Mouse (Mus musculus) midbrain, embryonic 13.5 days (tissue): ENCODE measurements at regions not wholly inside any gene's neighbourhood (a gene's known extent, or its start where the extent isn't known, plus 50 kb on each side); places are given as distances from the start of the nearest gene placed in this dataset.

ENCODE experiments used
- ATAC-seq: fragments of 200-750 bp; cut with Nextera tagmentation; 2 replicates; pipeline ENCODE4 v1.8.0; 2017; ENCODE audit warnings: mild to moderate bottlenecking, moderate TSS enrichment, moderate library complexity
- H3K27ac ChIP-seq: fragments of 300-500 bp; sonication (generic); 2 replicates; pipeline ENCODE4 v1.5.1; 2015; ENCODE audit warnings: inconsistent platforms, mild to moderate bottlenecking, moderate library complexity
- H3K27me3 ChIP-seq: fragments of 300-500 bp; sonication (generic); 2 replicates; pipeline ENCODE4 v1.6.1; 2015; ENCODE audit warnings: mild to moderate bottlenecking, inconsistent platforms
- H3K36me3 ChIP-seq: fragments of 300-500 bp; sonication (generic); 2 replicates; pipeline ENCODE4 v1.6.1; 2015; ENCODE audit warnings: mild to moderate bottlenecking, inconsistent platforms
- H3K4me1 ChIP-seq: fragments of 300-500 bp; sonication (generic); replicated peaks from 2 replicates; pipeline ENCODE4 v1.6.1; 2015; ENCODE audit warnings: inconsistent platforms
- H3K4me2 ChIP-seq: fragments of 300-500 bp; sonication (generic); replicated peaks from 2 replicates; pipeline ENCODE4 v1.6.1; 2015; ENCODE audit warnings: moderate library complexity, mild to moderate bottlenecking, inconsistent platforms
- H3K4me3 ChIP-seq: fragments of 300-500 bp; sonication (generic); replicated peaks from 2 replicates; pipeline ENCODE4 v1.5.1; 2015; ENCODE audit warnings: mild to moderate bottlenecking, inconsistent platforms
- H3K9ac ChIP-seq: fragments of 300-500 bp; sonication (generic); replicated peaks from 2 replicates; pipeline ENCODE4 v1.6.1; 2015; ENCODE audit warnings: mild to moderate bottlenecking, inconsistent platforms
- H3K9me3 ChIP-seq: fragments of 300-500 bp; sonication (generic); 2 replicates; pipeline ENCODE4 v1.6.1; 2016; ENCODE audit warnings: mild to moderate bottlenecking, inconsistent platforms
- WGBS: fragments of 180-500 bp; shearing (Covaris S2); methylation state at CpG from one replicate; pipeline ENCODE4 v1.1.7; 2015; 5-methylcytosine and 5-hydroxymethylcytosine counted together

DNA sequence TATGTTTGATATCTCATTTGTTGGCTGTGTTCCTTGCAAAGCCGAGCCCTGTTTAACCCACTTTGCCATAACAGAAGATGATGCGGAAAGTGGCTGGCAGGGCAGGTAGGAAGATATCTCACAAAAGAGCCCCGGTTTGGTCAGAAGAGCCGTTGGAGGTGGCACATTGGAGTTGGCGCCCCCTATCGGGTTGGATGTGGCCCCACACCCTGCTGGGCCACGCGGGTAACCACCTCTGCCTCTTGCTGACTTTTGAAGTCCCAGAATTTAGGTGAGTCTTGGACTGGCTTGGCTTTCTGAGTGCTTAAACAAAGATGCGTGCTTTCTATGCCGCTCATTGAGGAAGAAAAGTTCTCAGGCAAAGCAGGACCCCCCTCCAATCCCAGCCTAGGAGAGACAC lies 56.1 kb downstream of the Gm4791 start:
- WGBS = 78% methylated on average over 10 of the region's 10 CpGs
- no peak for ATAC-seq
- Histone ChIP-seq H3K4me1 (no peaks in the 10 kb centered on the region), H3K27me3 (no peaks in the 10 kb centered on the region), H3K4me3 (no peak overlapping the region), H3K9ac (no peak overlapping the region), H3K9me3 (0 out of 2 replicates have a peak, but pooled peaks cover 5% of the 10 kb centered on the region), H3K36me3 (no peaks in the 10 kb centered on the region), H3K4me2 (no peak overlapping the region), H3K27ac (no peak overlapping the region)

GRCm38 (mm10) chr9:47055558-47055957 lies 57.0 kb downstream of the Gm4791 start:
- H3K9ac ChIP-seq = no peak overlapping the region
- H3K27me3 ChIP-seq = no peaks in the 10 kb centered on the region
- H3K4me1 ChIP-seq = no peaks in the 10 kb centered on the region
- H3K27ac ChIP-seq = no peak overlapping the region
- H3K9me3 ChIP-seq = no peaks in the 10 kb centered on the region
- no peak overlapping the region for H3K4me2 ChIP-seq
- 77% methylated on average over 6 of the region's 6 CpGs for WGBS
- no peaks in the 10 kb centered on the region for H3K36me3 ChIP-seq
- ATAC-seq = no peak
- no peak overlapping the region for H3K4me3 ChIP-seq

GRCm38 (mm10) chr9:47059339-47060005 lies 60.9 kb downstream of the Gm4791 start:
- H3K36me3 ChIP-seq = no peaks in the 10 kb centered on the region
- no peak overlapping the region for H3K4me2 ChIP-seq
- no peak for ATAC-seq
- H3K27me3 ChIP-seq = no peaks in the 10 kb centered on the region
- H3K27ac ChIP-seq = no peak overlapping the region
- no peaks in the 10 kb centered on the region for H3K4me1 ChIP-seq
- no peak overlapping the region for H3K4me3 ChIP-seq
- H3K9ac ChIP-seq = no peak overlapping the region
- 88% methylated on average over 7 of the region's 7 CpGs for whole genome bisulfite sequencing
- H3K9me3 ChIP-seq = no peaks in the 10 kb centered on the region

DNA sequence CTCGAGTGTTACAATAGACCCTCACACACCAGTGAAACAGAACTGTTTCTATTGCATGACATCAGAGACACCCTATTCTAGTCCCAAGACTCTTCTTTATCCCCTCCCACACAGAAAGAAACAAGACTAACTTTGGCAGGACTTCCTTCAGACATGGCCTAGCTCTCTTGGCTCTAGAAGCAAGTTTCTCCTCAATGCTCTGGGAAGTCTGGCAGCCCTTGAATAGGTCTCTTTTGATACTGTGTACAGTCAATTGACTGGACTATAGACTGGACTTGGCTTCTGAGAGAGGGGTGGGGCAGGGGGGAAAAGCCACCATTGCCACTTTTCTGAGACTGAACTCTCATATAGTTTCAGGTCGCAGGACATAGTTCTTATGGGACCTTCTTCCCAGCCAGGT lies 62.2 kb downstream of the Gm4791 start:
- no peak overlapping the region for H3K4me3 ChIP-seq
- H3K9me3 ChIP-seq = no peaks in the 10 kb centered on the region
- WGBS = 90% methylated on average over 2 of the region's 2 CpGs
- no peak overlapping the region for H3K9ac ChIP-seq
- H3K4me1 ChIP-seq = no peaks in the 10 kb centered on the region
- H3K27me3 ChIP-seq = no peaks in the 10 kb centered on the region
- no peak overlapping the region for H3K4me2 ChIP-seq
- no peak for ATAC-seq
- H3K36me3 ChIP-seq = no peaks in the 10 kb centered on the region
- no peak overlapping the region for H3K27ac ChIP-seq

GRCm38 (mm10) chr9:47062516-47062915 lies 64.0 kb downstream of the Gm4791 start:
- ATAC-seq = no peak
- Histone ChIP-seq H3K27me3 (no peaks in the 10 kb centered on the region), H3K27ac (no peak overlapping the region), H3K4me2 (no peak overlapping the region), H3K4me3 (no peak overlapping the region), H3K9ac (no peak overlapping the region), H3K4me1 (no peaks in the 10 kb centered on the region), H3K36me3 (no peaks in the 10 kb centered on the region), H3K9me3 (no peaks in the 10 kb centered on the region)
- 89% methylated on average over 7 of the region's 7 CpGs for WGBS

DNA sequence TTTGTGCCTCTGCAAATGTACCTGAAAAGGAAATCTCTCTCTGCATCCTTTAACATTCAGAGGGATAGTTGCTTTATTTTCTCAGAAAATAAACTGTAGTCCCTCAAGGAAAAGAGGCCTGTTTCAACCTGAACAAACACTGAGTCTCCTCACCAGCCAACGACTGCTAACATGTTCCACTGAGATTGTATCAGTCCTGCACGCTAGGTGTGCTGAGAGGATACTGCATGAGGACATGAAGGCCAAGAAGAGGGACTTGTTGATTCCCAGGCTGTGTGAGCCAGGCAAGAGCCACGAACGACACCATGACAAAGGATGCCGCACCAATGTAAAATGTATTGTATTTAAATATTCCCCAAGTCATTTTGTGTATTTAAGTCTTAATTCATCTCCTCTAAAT lies 65.2 kb downstream of the Gm4791 start:
- Histone ChIP-seq H3K9ac (no peak overlapping the region), H3K4me1 (no peaks in the 10 kb centered on the region), H3K9me3 (no peaks in the 10 kb centered on the region), H3K4me2 (no peak overlapping the region), H3K4me3 (no peak overlapping the region), H3K27ac (no peak overlapping the region), H3K36me3 (no peaks in the 10 kb centered on the region), H3K27me3 (no peaks in the 10 kb centered on the region)
- ATAC-seq = no peak
- WGBS = 86% methylated on average over 5 of the region's 5 CpGs

GRCm38 (mm10) chr9:47064463-47065032 lies 66.0 kb downstream of the Gm4791 start:
- no peak overlapping the region for H3K9ac ChIP-seq
- H3K4me3 ChIP-seq = no peak overlapping the region
- no peaks in the 10 kb centered on the region for H3K36me3 ChIP-seq
- no peak overlapping the region for H3K27ac ChIP-seq
- H3K4me1 ChIP-seq = peaks cover 3% of the 10 kb centered on the region
- WGBS = 69% methylated on average over 5 of the region's 5 CpGs
- no peak for ATAC-seq
- no peaks in the 10 kb centered on the region for H3K27me3 ChIP-seq
- no peaks in the 10 kb centered on the region for H3K9me3 ChIP-seq
- H3K4me2 ChIP-seq = no peak overlapping the region

DNA sequence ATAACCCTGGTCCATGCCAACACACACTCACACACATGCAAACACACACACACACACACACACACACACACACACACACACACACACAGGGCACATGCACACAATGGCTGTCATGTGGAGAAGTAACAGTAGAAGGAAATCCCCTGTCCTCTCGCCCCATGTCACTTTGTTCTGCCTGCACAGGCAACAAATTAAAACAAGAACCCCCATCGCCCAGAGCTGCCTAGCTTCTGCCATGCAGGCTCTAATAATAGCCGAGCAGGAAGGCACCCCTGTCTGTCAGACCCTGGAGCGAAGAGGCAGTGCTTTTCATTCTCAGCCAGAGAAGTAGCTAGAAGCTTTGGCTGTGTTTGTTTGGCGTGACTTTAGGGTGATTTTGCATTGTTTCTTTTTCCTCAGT lies 70.9 kb downstream of the Gm4791 start:
- Histone ChIP-seq H3K27ac (peak overlapping the region; percentile 51; the same call in 1 of the 2 replicates), H3K4me2 (no peak overlapping the region), H3K9me3 (no peaks in the 10 kb centered on the region), H3K4me3 (no peak overlapping the region), H3K27me3 (no peaks in the 10 kb centered on the region), H3K4me1 (peaks cover 10% of the 10 kb centered on the region), H3K9ac (no peak overlapping the region), H3K36me3 (no peaks in the 10 kb centered on the region)
- ATAC-seq = no peak
- 23% methylated on average over 5 of the region's 5 CpGs for WGBS

DNA sequence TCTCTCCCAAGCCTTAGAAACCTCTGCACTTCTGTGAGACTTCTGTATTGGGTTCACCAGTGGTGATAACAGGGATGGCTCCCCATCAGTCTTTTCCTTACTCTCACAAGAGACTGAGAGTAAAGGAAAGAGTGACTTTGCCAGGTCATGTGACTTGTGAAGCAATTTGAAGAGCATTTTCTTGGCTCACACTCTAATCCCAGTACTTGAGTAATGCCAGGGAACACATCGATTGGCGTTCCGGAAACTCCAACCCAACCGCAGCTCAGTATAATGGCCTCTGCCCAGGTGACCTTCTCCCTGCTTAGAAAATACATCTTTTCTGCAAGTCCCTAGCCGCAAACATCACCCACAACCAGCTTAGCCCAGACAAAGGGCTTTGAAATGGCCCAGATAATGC lies 72.4 kb downstream of the Gm4791 start:
- no peak for ATAC-seq
- no peak overlapping the region for H3K9ac ChIP-seq
- WGBS = 94% methylated on average over 5 of the region's 5 CpGs

DNA sequence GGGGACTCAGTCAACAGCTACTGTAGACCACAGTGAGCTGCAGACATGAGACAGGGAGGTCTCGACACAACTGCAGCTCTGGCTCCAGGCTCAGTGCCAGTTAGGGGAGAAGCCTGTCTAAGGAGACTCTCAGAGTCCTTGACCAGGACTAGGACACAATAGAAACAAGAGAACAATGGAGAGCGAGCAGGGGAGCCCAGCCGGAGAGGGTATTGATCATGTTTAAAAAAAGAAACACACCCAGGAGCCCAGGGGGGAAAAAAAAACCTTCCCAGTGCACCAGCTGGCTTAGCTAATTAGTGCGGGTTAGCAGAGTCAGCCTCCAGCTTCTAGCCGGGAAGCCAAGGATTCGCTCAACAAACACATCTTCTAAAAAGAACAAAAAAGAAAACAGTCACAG lies 78.4 kb downstream of the Gm4791 start:
- Histone ChIP-seq H3K36me3 (no peaks in the 10 kb centered on the region), H3K4me1 (peaks cover 18% of the 10 kb centered on the region), H3K9ac (no peak overlapping the region), H3K9me3 (no peaks in the 10 kb centered on the region), H3K27me3 (no peaks in the 10 kb centered on the region), H3K27ac (0 out of 2 replicates have a peak overlapping the region, but pooled peaks have one; percentile 5), H3K4me3 (no peak overlapping the region), H3K4me2 (no peak overlapping the region)
- no peak for ATAC-seq
- WGBS = 4% methylated on average over 6 of the region's 6 CpGs

More for the DNA sequence above, 72.4 kb downstream of the Gm4791 start:
- Histone ChIP-seq H3K9me3 (no peaks in the 10 kb centered on the region), H3K36me3 (no peaks in the 10 kb centered on the region), H3K27me3 (no peaks in the 10 kb centered on the region), H3K27ac (no peak overlapping the region), H3K4me2 (no peak overlapping the region), H3K4me1 (peaks cover 18% of the 10 kb centered on the region), H3K4me3 (no peak overlapping the region)

- no peak overlapping the region for H3K4me3 ChIP-seq
- no peak overlapping the region for H3K4me2 ChIP-seq
- H3K27ac ChIP-seq = 0 out of 2 replicates have a peak overlapping the region, but pooled peaks have one; percentile 5
- H3K36me3 ChIP-seq = no peaks in the 10 kb centered on the region
- WGBS = 28% methylated on average over 2 of the region's 2 CpGs
- H3K27me3 ChIP-seq = no peaks in the 10 kb centered on the region
- H3K9ac ChIP-seq = no peak overlapping the region
- H3K9me3 ChIP-seq = no peaks in the 10 kb centered on the region
- peaks cover 18% of the 10 kb centered on the region for H3K4me1 ChIP-seq
- no peak for ATAC-seq
Observed at GRCm38 (mm10) chr9:47077416-47077815, 78.9 kb downstream of the Gm4791 start.

DNA sequence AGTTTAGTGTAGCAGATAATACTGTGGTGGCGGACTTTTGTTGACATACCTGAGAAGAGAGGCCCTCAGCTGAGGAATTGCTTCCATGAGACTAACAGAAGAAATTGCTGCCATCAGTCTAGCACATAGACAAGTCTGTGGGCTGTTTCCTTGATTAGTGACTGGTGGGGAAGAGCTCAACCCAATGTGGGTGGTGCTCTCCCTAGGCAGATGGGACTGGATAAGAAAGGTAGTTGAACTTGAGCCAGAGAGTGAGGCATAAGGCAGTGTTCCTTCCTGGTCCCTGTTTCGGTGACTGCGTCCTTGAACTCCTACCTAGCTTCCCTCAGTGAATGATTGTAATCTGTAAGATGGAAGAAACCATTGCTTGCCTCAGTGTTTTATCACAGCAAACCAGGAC lies 79.4 kb downstream of the Gm4791 start:
- ATAC-seq = no peak
- H3K4me2 ChIP-seq = no peak overlapping the region
- WGBS = 95% methylated on average over 3 of the region's 3 CpGs

GRCm38 (mm10) chr9:47081407-47081806 lies 82.9 kb downstream of the Gm4791 start:
- Histone ChIP-seq H3K9me3 (no peaks in the 10 kb centered on the region), H3K4me3 (no peak overlapping the region), H3K27ac (no peak overlapping the region), H3K27me3 (no peaks in the 10 kb centered on the region), H3K4me2 (no peak overlapping the region), H3K9ac (no peak overlapping the region), H3K36me3 (no peaks in the 10 kb centered on the region), H3K4me1 (peaks cover 10% of the 10 kb centered on the region)
- WGBS = 96% methylated on average over 6 of the region's 6 CpGs
- ATAC-seq = no peak

More for the DNA sequence above, 79.4 kb downstream of the Gm4791 start:
- H3K36me3 ChIP-seq = no peaks in the 10 kb centered on the region
- no peak overlapping the region for H3K4me3 ChIP-seq
- no peak overlapping the region for H3K9ac ChIP-seq
- no peaks in the 10 kb centered on the region for H3K27me3 ChIP-seq
- H3K4me1 ChIP-seq = peaks cover 18% of the 10 kb centered on the region
- H3K9me3 ChIP-seq = no peaks in the 10 kb centered on the region
- H3K27ac ChIP-seq = no peak overlapping the region
